Mouse (Mus musculus): ENCODE measurements around the gene Vwa5b1.

DNA sequence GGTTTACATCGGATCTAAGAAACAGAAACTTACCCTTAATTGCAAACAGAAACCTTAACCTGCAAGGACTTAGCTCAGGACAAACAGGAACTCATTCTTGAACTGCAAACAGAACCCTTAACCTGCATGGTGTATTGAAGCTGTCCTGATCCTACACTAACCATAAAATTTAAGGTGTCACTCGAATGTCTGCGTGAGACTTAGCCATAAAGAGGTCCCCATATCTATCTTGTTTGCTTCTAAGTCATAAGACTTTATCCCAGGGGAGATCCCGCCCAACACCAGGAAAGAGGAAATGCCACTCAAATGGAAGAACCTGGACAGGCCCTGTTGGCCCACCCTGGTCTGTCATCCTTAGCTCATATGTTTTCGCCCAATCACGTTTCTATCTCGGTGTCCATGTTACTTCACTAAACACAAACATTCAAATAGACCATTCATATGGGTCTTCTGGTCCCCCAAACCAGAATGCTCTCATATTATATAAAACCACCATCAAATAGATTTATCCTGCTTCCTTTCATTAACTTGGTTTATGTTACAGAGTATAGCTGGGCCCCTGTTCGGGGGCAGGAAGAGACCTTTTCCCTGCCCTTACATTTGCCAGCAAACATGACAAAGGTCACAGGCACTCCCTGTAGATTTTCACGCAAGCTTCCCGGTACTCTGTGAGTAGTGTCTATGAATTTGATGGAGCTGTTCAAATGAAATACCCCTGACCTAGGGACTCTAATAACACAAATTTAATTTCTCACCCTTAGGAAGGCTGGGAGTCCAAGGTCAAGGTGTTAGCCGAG lies 34.6 kb upstream of the Vwa5b1 start:
- no peak for TF ChIP-seq CTCF (IDR thresholded peaks at IDR 0.05; ENCODE audit: borderline replicate concordance, control insufficient read depth, extremely low read depth, insufficient read depth, low read length, poor library complexity)
- no peak for TF ChIP-seq POLR2A (IDR thresholded peaks at IDR 0.05; ENCODE audit: control insufficient read depth, extremely low read depth, insufficient read depth, low read length, poor library complexity)
